Mouse (Mus musculus) heart, adult 9 months (tissue): ENCODE data around the gene E2f4.

Source experiments
- DNase-seq, 2 experiments: peaks; one replicate each; pipeline ENCODE4 v3.0.0; 2022; ENCODE audit warnings: low spot score in 2 of 2

E2f4 gene

GRCm38 (mm10) chr8:105292471-105292870 is 5.0 kb upstream of the E2f4 start:
- DNase-seq: no peak

GRCm38 (mm10) chr8:105293405-105293804 is 4.1 kb upstream of the E2f4 start:
- no peak for DNase-seq

- DNase-seq: no peak
These were observed 2.7 kb upstream of the E2f4 start for GRCm38 (mm10) chr8:105294776-105295175.

- DNase-seq: no peak
These were observed 2.2 kb upstream of the E2f4 start for GRCm38 (mm10) chr8:105295256-105295655.

GRCm38 (mm10) chr8:105295895-105296573 is 1.4 kb upstream of the E2f4 start, which contains the start of gene Exoc3l:
TSS of gene Exoc3l (minus strand) at chr8:105296101.
- peak in 1 of 2 experiments; percentile 48 for DNase-seq

GRCm38 (mm10) chr8:105298351-105299252 is 1.1 kb downstream of the E2f4 start:
- no peak for DNase-seq

- DNase-seq: no peak
These were observed 2.5 kb downstream of the E2f4 start for GRCm38 (mm10) chr8:105299962-105300361.

GRCm38 (mm10) chr8:105303396-105303795 is 5.9 kb downstream of the E2f4 start:
- no peak for DNase-seq

GRCm38 (mm10) chr8:105303874-105304273 is 6.4 kb downstream of the E2f4 start:
- no peak for DNase-seq

- no peak for DNase-seq
These were observed 7.1 kb downstream of the E2f4 start for GRCm38 (mm10) chr8:105304325-105305210.

GRCm38 (mm10) chr8:105305211-105306145 is 8.0 kb downstream of the E2f4 start, which contains the start of gene Elmo3:
TSS of gene Elmo3 (plus strand) at chr8:105305601.
- DNase-seq: no peak

GRCm38 (mm10) chr8:105306146-105306691 is 8.8 kb downstream of the E2f4 start:
- no peak for DNase-seq

GRCm38 (mm10) chr8:105307670-105308069 is 10.2 kb downstream of the E2f4 start:
- DNase-seq: no peak

- DNase-seq: no peak
These were observed 11.0 kb downstream of the E2f4 start for GRCm38 (mm10) chr8:105308428-105308827.

GRCm38 (mm10) chr8:105309142-105309847 is 11.8 kb downstream of the E2f4 start:
- DNase-seq: no peak

- no peak for DNase-seq
These were observed 12.7 kb downstream of the E2f4 start for GRCm38 (mm10) chr8:105310118-105310517.

- no peak for DNase-seq
These were observed 14.3 kb downstream of the E2f4 start for GRCm38 (mm10) chr8:105311718-105312117.

- peak in 1 of 2 experiments; percentile 48 for DNase-seq
These were observed 15.5 kb downstream of the E2f4 start for GRCm38 (mm10) chr8:105312891-105313481.
